Mouse (Mus musculus) embryonic fibroblast, embryonic 13.5 days (primary cell): ENCODE data around the gene Prkcsh. TPM values are rescaled to one million over a fixed set of nuclear protein-coding genes. Genes with fewer than 3 reads are reported as not detected.

Experiments used
- H3K27ac ChIP-seq: 2 replicates; pipeline ENCODE4 v1.5.1; 2012; ENCODE audit warnings: low read length, control low read depth, inconsistent platforms; ENCODE audit not compliant: insufficient read depth
- H3K4me1 ChIP-seq: 2 replicates; pipeline ENCODE4 v1.6.1; 2011; ENCODE audit warnings: low read length; ENCODE audit not compliant: control insufficient read depth, insufficient read depth
- H3K4me3 ChIP-seq: 2 replicates; pipeline ENCODE4 v1.5.1; 2011; ENCODE audit warnings: mild to moderate bottlenecking, control low read depth, low read length; ENCODE audit not compliant: insufficient read depth
- CTCF ChIP-seq: IDR thresholded peaks from 2 replicates; pipeline ENCODE4 v1.5.1; 2011; ENCODE audit warnings: mild to moderate bottlenecking, control low read depth, low read length, moderate library complexity, borderline replicate concordance; ENCODE audit not compliant: insufficient read depth
- POLR2A ChIP-seq: IDR thresholded peaks from 2 replicates; pipeline ENCODE4 v1.6.1; 2011; ENCODE audit warnings: low read depth, mild to moderate bottlenecking, control low read depth, low read length, moderate library complexity
- polyA plus RNA-seq: library from polyadenylated mRNA; stranded (reverse); fragments of >200 nt; gene quantifications from 2 replicates; pipeline ENCODE4 v1.2.4, GENCODE M21; 2011; ENCODE audit warnings: low read depth; ENCODE audit not compliant: missing spikeins, insufficient read length

The Prkcsh gene
- polyA plus RNA-seq, 1 experiment: 144 TPM

- no peak overlapping the region for H3K27ac ChIP-seq
- no peaks in the 10 kb centered on the region for H3K4me1 ChIP-seq
- no peak for TF ChIP-seq POLR2A
- TF ChIP-seq CTCF: no peak
- no peak overlapping the region for H3K4me3 ChIP-seq
Observed at GRCm38 (mm10) chr9:21978398-21979128, 24.0 kb upstream of the Prkcsh start.

- TF ChIP-seq POLR2A (no peak), CTCF (no peak)
- H3K4me1 ChIP-seq: no peaks in the 10 kb centered on the region
- H3K4me3 ChIP-seq: no peak overlapping the region
- no peak overlapping the region for H3K27ac ChIP-seq
Observed at GRCm38 (mm10) chr9:21983911-21984310, 18.7 kb upstream of the Prkcsh start.

GRCm38 (mm10) chr9:21987592-21988342 lies 14.8 kb upstream of the Prkcsh start:
- Histone ChIP-seq H3K27ac (no peak overlapping the region), H3K4me3 (no peak overlapping the region), H3K4me1 (no peaks in the 10 kb centered on the region)
- no peak for TF ChIP-seq CTCF
- TF ChIP-seq POLR2A: no peak

GRCm38 (mm10) chr9:21988421-21989101 lies 14.0 kb upstream of the Prkcsh start:
- no peak for TF ChIP-seq CTCF
- no peak for TF ChIP-seq POLR2A
- Histone ChIP-seq H3K4me1 (no peaks in the 10 kb centered on the region), H3K27ac (no peak overlapping the region), H3K4me3 (peak overlapping the region; percentile 31)

GRCm38 (mm10) chr9:21989230-21990110 lies 13.1 kb upstream of the Prkcsh start, which contains the start of gene Rgl3:
Rgl3 (minus strand) TSS chr9:21989446.
- TF ChIP-seq CTCF (no peak), POLR2A (peak; percentile 60)
- Histone ChIP-seq H3K4me3 (peak within 1 kb of the TSS; percentile 31), H3K4me1 (no peaks in the 10 kb centered on the region), H3K27ac (no peak within 1 kb of the TSS)

GRCm38 (mm10) chr9:21992227-21992626 lies 10.4 kb upstream of the Prkcsh start:
- TF ChIP-seq CTCF (no peak), POLR2A (no peak)
- no peak overlapping the region for H3K27ac ChIP-seq
- H3K4me1 ChIP-seq: no peaks in the 10 kb centered on the region
- H3K4me3 ChIP-seq: no peak overlapping the region

- Histone ChIP-seq H3K4me1 (no peaks in the 10 kb centered on the region), H3K27ac (no peak overlapping the region), H3K4me3 (no peak overlapping the region)
- TF ChIP-seq CTCF (no peak), POLR2A (no peak)
Observed at GRCm38 (mm10) chr9:21996178-21996867, 6.3 kb upstream of the Prkcsh start.

- Histone ChIP-seq H3K4me3 (no peak overlapping the region), H3K27ac (no peak overlapping the region)
- TF ChIP-seq POLR2A (no peak), CTCF (no peak)
Observed at GRCm38 (mm10) chr9:22000296-22000695, 2.3 kb upstream of the Prkcsh start.

More at GRCm38 (mm10) chr9:22000296-22000695, 2.3 kb upstream of the Prkcsh start:
- peaks cover 3% of the 10 kb centered on the region; the same call in 1 of the 2 replicates for H3K4me1 ChIP-seq
